Mouse (Mus musculus): ENCODE results near the gene Zfp444. TPM values are rescaled to one million over a fixed set of nuclear protein-coding genes. Genes with fewer than 3 reads are reported as not detected.

Gene Zfp444
- polyA plus RNA-seq, 1 experiment from 2014 or later, result 77.6 TPM

GRCm38 (mm10) chr7:6156901-6157472 lies 15.0 kb upstream of the Zfp444 start:
- H3K9me3 ChIP-seq (ENCODE audit: control insufficient read depth, low read length), result no peaks in the 10 kb centered on the region
- no peaks in the 10 kb centered on the region for H3K27me3 ChIP-seq (replicated peaks; ENCODE audit: control insufficient read depth, insufficient read depth, low read length)
- H3K4me3 ChIP-seq (ENCODE audit: low read length), result no peak overlapping the region
- no peaks in the 10 kb centered on the region for H3K36me3 ChIP-seq (ENCODE audit: control insufficient read depth, insufficient read depth, low read length)
- H3K4me1 ChIP-seq (ENCODE audit: control insufficient read depth, insufficient read depth, low read depth, low read length), result peaks cover 28% of the 10 kb centered on the region
- peak overlapping the region; percentile 88 for H3K9ac ChIP-seq (ENCODE audit: low read depth, low read length)
- H3K4me2 ChIP-seq (ENCODE audit: low read length), result peak overlapping the region; percentile 81
- no peak for ATAC-seq
- 75% methylated on average over 9 of the region's 9 CpGs for WGBS
- no peak overlapping the region; the same call in 1 of the 2 replicates for H3K27ac ChIP-seq (ENCODE audit: low read depth, low read length)

GRCm38 (mm10) chr7:6157479-6157878 lies 14.5 kb upstream of the Zfp444 start:
- Histone ChIP-seq H3K9me3 (ENCODE audit: control insufficient read depth, low read length) (no peaks in the 10 kb centered on the region), H3K36me3 (ENCODE audit: control insufficient read depth, insufficient read depth, low read length) (no peaks in the 10 kb centered on the region), H3K9ac (ENCODE audit: low read depth, low read length) (no peak overlapping the region), H3K4me2 (ENCODE audit: low read length) (no peak overlapping the region), H3K4me3 (ENCODE audit: low read length) (no peak overlapping the region), H3K4me1 (ENCODE audit: control insufficient read depth, insufficient read depth, low read depth, low read length) (peaks cover 26% of the 10 kb centered on the region), H3K27me3 (replicated peaks; ENCODE audit: control insufficient read depth, insufficient read depth, low read length) (no peaks in the 10 kb centered on the region), H3K27ac (ENCODE audit: low read depth, low read length) (no peak overlapping the region)
- no peak for ATAC-seq
- 89% methylated on average over 1 of the region's 1 CpGs for WGBS

GRCm38 (mm10) chr7:6159604-6160003 lies 12.4 kb upstream of the Zfp444 start:
- H3K4me3 ChIP-seq (ENCODE audit: low read length), result no peak overlapping the region
- 84% methylated on average over 3 of the region's 3 CpGs for WGBS
- H3K4me1 ChIP-seq (ENCODE audit: control insufficient read depth, insufficient read depth, low read depth, low read length), result peaks cover 10% of the 10 kb centered on the region
- H3K36me3 ChIP-seq (ENCODE audit: control insufficient read depth, insufficient read depth, low read length), result no peaks in the 10 kb centered on the region
- H3K4me2 ChIP-seq (ENCODE audit: low read length), result no peak overlapping the region
- no peak overlapping the region for H3K9ac ChIP-seq (ENCODE audit: low read depth, low read length)
- no peak for ATAC-seq
- H3K27ac ChIP-seq (ENCODE audit: low read depth, low read length), result no peak overlapping the region
- H3K27me3 ChIP-seq (replicated peaks; ENCODE audit: control insufficient read depth, insufficient read depth, low read length), result no peaks in the 10 kb centered on the region
- no peaks in the 10 kb centered on the region for H3K9me3 ChIP-seq (ENCODE audit: control insufficient read depth, low read length)

GRCm38 (mm10) chr7:6161541-6161940 lies 10.5 kb upstream of the Zfp444 start:
- H3K4me2 ChIP-seq (ENCODE audit: low read length), result no peak overlapping the region
- 65% methylated on average over 3 of the region's 3 CpGs for WGBS
- peaks cover 4% of the 10 kb centered on the region for H3K4me1 ChIP-seq (ENCODE audit: control insufficient read depth, insufficient read depth, low read depth, low read length)
- no peak overlapping the region for H3K9ac ChIP-seq (ENCODE audit: low read depth, low read length)
- H3K9me3 ChIP-seq (ENCODE audit: control insufficient read depth, low read length), result no peaks in the 10 kb centered on the region
- H3K27ac ChIP-seq (ENCODE audit: low read depth, low read length), result no peak overlapping the region
- H3K36me3 ChIP-seq (ENCODE audit: control insufficient read depth, insufficient read depth, low read length), result no peaks in the 10 kb centered on the region
- no peaks in the 10 kb centered on the region for H3K27me3 ChIP-seq (replicated peaks; ENCODE audit: control insufficient read depth, insufficient read depth, low read length)
- ATAC-seq, result no peak
- H3K4me3 ChIP-seq (ENCODE audit: low read length), result no peak overlapping the region

- Histone ChIP-seq H3K9ac (ENCODE audit: low read depth, low read length) (no peak overlapping the region), H3K27ac (ENCODE audit: low read depth, low read length) (no peak overlapping the region), H3K4me1 (ENCODE audit: control insufficient read depth, insufficient read depth, low read depth, low read length) (no peaks in the 10 kb centered on the region), H3K9me3 (ENCODE audit: control insufficient read depth, low read length) (no peaks in the 10 kb centered on the region), H3K4me3 (ENCODE audit: low read length) (no peak overlapping the region), H3K4me2 (ENCODE audit: low read length) (no peak overlapping the region), H3K27me3 (replicated peaks; ENCODE audit: control insufficient read depth, insufficient read depth, low read length) (no peaks in the 10 kb centered on the region), H3K36me3 (ENCODE audit: control insufficient read depth, insufficient read depth, low read length) (no peaks in the 10 kb centered on the region)
- 83% methylated on average over 4 of the region's 4 CpGs for WGBS
- ATAC-seq, result no peak
Measured at GRCm38 (mm10) chr7:6162172-6162571, 9.9 kb upstream of the Zfp444 start.

GRCm38 (mm10) chr7:6164671-6165070 lies 7.4 kb upstream of the Zfp444 start:
- no peak for ATAC-seq
- Histone ChIP-seq H3K27me3 (replicated peaks; ENCODE audit: control insufficient read depth, insufficient read depth, low read length) (no peaks in the 10 kb centered on the region), H3K4me3 (ENCODE audit: low read length) (no peak overlapping the region), H3K9ac (ENCODE audit: low read depth, low read length) (no peak overlapping the region), H3K4me2 (ENCODE audit: low read length) (no peak overlapping the region), H3K27ac (ENCODE audit: low read depth, low read length) (no peak overlapping the region), H3K4me1 (ENCODE audit: control insufficient read depth, insufficient read depth, low read depth, low read length) (no peaks in the 10 kb centered on the region), H3K9me3 (ENCODE audit: control insufficient read depth, low read length) (no peaks in the 10 kb centered on the region), H3K36me3 (ENCODE audit: control insufficient read depth, insufficient read depth, low read length) (no peaks in the 10 kb centered on the region)
- 75% methylated on average over 5 of the region's 5 CpGs for WGBS

GRCm38 (mm10) chr7:6169403-6169802 lies 2.6 kb upstream of the Zfp444 start:
- ATAC-seq, result no peak
- WGBS, result 73% methylated on average over 3 of the region's 3 CpGs
- Histone ChIP-seq H3K9me3 (ENCODE audit: control insufficient read depth, low read length) (no peaks in the 10 kb centered on the region), H3K27ac (ENCODE audit: low read depth, low read length) (no peak overlapping the region), H3K9ac (ENCODE audit: low read depth, low read length) (no peak overlapping the region), H3K4me2 (ENCODE audit: low read length) (no peak overlapping the region), H3K4me3 (ENCODE audit: low read length) (no peak overlapping the region), H3K36me3 (ENCODE audit: control insufficient read depth, insufficient read depth, low read length) (no peaks in the 10 kb centered on the region), H3K4me1 (ENCODE audit: control insufficient read depth, insufficient read depth, low read depth, low read length) (peaks cover 5% of the 10 kb centered on the region), H3K27me3 (replicated peaks; ENCODE audit: control insufficient read depth, insufficient read depth, low read length) (no peaks in the 10 kb centered on the region)

- no peaks in the 10 kb centered on the region for H3K27me3 ChIP-seq (replicated peaks; ENCODE audit: control insufficient read depth, insufficient read depth, low read length)
- ATAC-seq, result no peak
- no peaks in the 10 kb centered on the region for H3K36me3 ChIP-seq (ENCODE audit: control insufficient read depth, insufficient read depth, low read length)
- WGBS, result 84% methylated on average over 9 of the region's 9 CpGs
- H3K4me3 ChIP-seq (ENCODE audit: low read length), result no peak overlapping the region
- H3K4me2 ChIP-seq (ENCODE audit: low read length), result no peak overlapping the region
- H3K9ac ChIP-seq (ENCODE audit: low read depth, low read length), result no peak overlapping the region
- no peak overlapping the region for H3K27ac ChIP-seq (ENCODE audit: low read depth, low read length)
- no peaks in the 10 kb centered on the region for H3K9me3 ChIP-seq (ENCODE audit: control insufficient read depth, low read length)
- H3K4me1 ChIP-seq (ENCODE audit: control insufficient read depth, insufficient read depth, low read depth, low read length), result peaks cover 5% of the 10 kb centered on the region
Measured at GRCm38 (mm10) chr7:6170391-6170790, 1.6 kb upstream of the Zfp444 start.

GRCm38 (mm10) chr7:6170871-6171270 lies 1.2 kb upstream of the Zfp444 start:
- peaks cover 5% of the 10 kb centered on the region for H3K4me1 ChIP-seq (ENCODE audit: control insufficient read depth, insufficient read depth, low read depth, low read length)
- peak overlapping the region; percentile 73; the same call in 1 of the 2 replicates for H3K27ac ChIP-seq (ENCODE audit: low read depth, low read length)
- no peaks in the 10 kb centered on the region for H3K9me3 ChIP-seq (ENCODE audit: control insufficient read depth, low read length)
- no peak overlapping the region for H3K4me3 ChIP-seq (ENCODE audit: low read length)
- no peaks in the 10 kb centered on the region for H3K36me3 ChIP-seq (ENCODE audit: control insufficient read depth, insufficient read depth, low read length)
- H3K27me3 ChIP-seq (replicated peaks; ENCODE audit: control insufficient read depth, insufficient read depth, low read length), result no peaks in the 10 kb centered on the region
- H3K4me2 ChIP-seq (ENCODE audit: low read length), result peak overlapping the region; percentile 61
- no peak for ATAC-seq
- no peak overlapping the region; the same call in 1 of the 2 replicates for H3K9ac ChIP-seq (ENCODE audit: low read depth, low read length)
- 57% methylated on average over 6 of the region's 6 CpGs for WGBS
